Mouse (Mus musculus): ENCODE data around the gene Rpl41.
A peak's percentile ranks its signal among the peaks of the same experiment; 100 is the strongest.

- TF ChIP-seq POLR2A (IDR thresholded peaks at IDR 0.05; ENCODE audit: low read depth, low read length) (peak; percentile 95), CTCF (IDR thresholded peaks at IDR 0.05; ENCODE audit: borderline replicate concordance, insufficient read depth, low read length) (0 out of 2 replicates have a peak, but pooled peaks have one; percentile 1)
These were observed 23.3 kb downstream of the Rpl41 start, which contains the start of gene Esyt1 for GRCm38 (mm10) chr10:128525671-128526308.

All from embryonic fibroblast, embryonic 13.5 days (primary cell).